ENCODE assay signal across 9 mouse cellular contexts in genomic region chr11:113747056-113747455, GRCm38 (mm10). TPM values are rescaled to one million over a fixed set of nuclear protein-coding genes. Genes with fewer than 3 reads are reported as not detected.
DNase-seq lines count a peak whose midpoint lies in the region; ATAC-seq and TF ChIP-seq lines count a peak whose summit lies in the region.
"Had no signal": no experiment of that assay in that cellular context is flagged by ENCODE, and none has a peak within 500 bp of the region (broad histone marks: within the 10 kb centered on the region; RNA-seq: fewer than 3 reads in every experiment).

No protein-coding gene starts in this region.

- peak overlapping the region; percentile 29; the same call in 1 of the 2 replicates for H3K27ac ChIP-seq in embryonic facial prominence, embryonic 15.5 days (replicated peaks)
- H3K27ac ChIP-seq in intestine, embryonic 14.5 days (ENCODE audit: low read depth), result no peak overlapping the region
- peak overlapping the region; percentile 98 for H3K27ac ChIP-seq in liver, embryonic 15.5 days (replicated peaks)
- peak overlapping the region; percentile 52 for H3K27ac ChIP-seq in stomach, embryonic 15.5 days
- H3K27ac ChIP-seq in cerebellum, adult 2 months (ENCODE audit: insufficient read depth, low read length), result no peak overlapping the region

- H3K9me3 ChIP-seq in embryonic facial prominence, embryonic 15.5 days (replicated peaks), result no peaks in the 10 kb centered on the region
- no peaks in the 10 kb centered on the region for H3K9me3 ChIP-seq in intestine, embryonic 14.5 days (ENCODE audit: control insufficient read depth, low read length)
- no peaks in the 10 kb centered on the region; the same call in 1 of the 2 replicates for H3K9me3 ChIP-seq in liver, embryonic 15.5 days (replicated peaks)
- no peaks in the 10 kb centered on the region for H3K9me3 ChIP-seq in stomach, embryonic 15.5 days

- WGBS in embryonic facial prominence, embryonic 15.5 days, result 52% methylated on average over 16 of the region's 16 CpGs
- WGBS in intestine, embryonic 14.5 days, result 43% methylated on average over 16 of the region's 16 CpGs
- WGBS in liver, embryonic 15.5 days (ENCODE audit: insufficient replicate concordance), result 20% methylated on average over 16 of the region's 16 CpGs
- WGBS in stomach, embryonic 15.5 days, result 42% methylated on average over 16 of the region's 16 CpGs
- WGBS in cerebellum, adult 2 months, result 89% methylated on average over 16 of the region's 16 CpGs

- peak; percentile 43 for DNase-seq in gastrocnemius, postnatal 14 days
- no peak for DNase-seq in gastrocnemius, postnatal 36 days
- DNase-seq in intestine, embryonic 14.5 days (ENCODE audit: low spot score), result peak; percentile 72
- DNase-seq in frontal cortex, postnatal 36 days (ENCODE audit: low spot score in 2 of 2), result no peak
- no peak for DNase-seq in cerebellum, adult 2 months

- ATAC-seq in embryonic facial prominence, embryonic 15.5 days (ENCODE audit: insufficient number of reproducible peaks, low FRiP score, low TSS enrichment, low read depth), result no peak
- ATAC-seq in intestine, embryonic 14.5 days (replicated peaks; ENCODE audit: low FRiP score, low TSS enrichment, low read depth), result no peak
- ATAC-seq in liver, embryonic 15.5 days (ENCODE audit: insufficient read depth), result no peak
- no peak for ATAC-seq in stomach, embryonic 15.5 days (ENCODE audit: insufficient read depth, low FRiP score, low read depth)

- H3K4me2 ChIP-seq in embryonic facial prominence, embryonic 15.5 days (replicated peaks), result peak overlapping the region; percentile 78
- peak overlapping the region; percentile 93 for H3K4me2 ChIP-seq in intestine, embryonic 14.5 days (ENCODE audit: low read length)
- H3K4me2 ChIP-seq in liver, embryonic 15.5 days, result peak overlapping the region; percentile 93
- H3K4me2 ChIP-seq in stomach, embryonic 15.5 days, result peak overlapping the region; percentile 84

- TF ChIP-seq POLR2A in cerebellum, adult 2 months (IDR thresholded peaks at IDR 0.05; ENCODE audit: borderline replicate concordance, insufficient read depth, low read length), result no peak

- no peaks in the 10 kb centered on the region for H3K27me3 ChIP-seq in embryonic facial prominence, embryonic 15.5 days
- no peaks in the 10 kb centered on the region for H3K27me3 ChIP-seq in intestine, embryonic 14.5 days (replicated peaks; ENCODE audit: control insufficient read depth, insufficient read depth, low read length)
- H3K27me3 ChIP-seq in liver, embryonic 15.5 days, result no peaks in the 10 kb centered on the region
- no peaks in the 10 kb centered on the region for H3K27me3 ChIP-seq in stomach, embryonic 15.5 days (replicated peaks)
- H3K27me3 ChIP-seq in cerebellum, adult 2 months (ENCODE audit: control insufficient read depth, insufficient read depth, low read length), result no peaks in the 10 kb centered on the region

- no peak overlapping the region for H3K9ac ChIP-seq in embryonic facial prominence, embryonic 15.5 days
- 0 out of 2 replicates have a peak overlapping the region, but pooled peaks have one; percentile 5 for H3K9ac ChIP-seq in intestine, embryonic 14.5 days (ENCODE audit: low read length)
- peak overlapping the region; percentile 93 for H3K9ac ChIP-seq in liver, embryonic 15.5 days
- H3K9ac ChIP-seq in stomach, embryonic 15.5 days, result no peak overlapping the region

- TF ChIP-seq CTCF in cerebellum, adult 2 months (IDR thresholded peaks at IDR 0.05; ENCODE audit: borderline replicate concordance, insufficient read depth, low read depth, low read length), result no peak

- peak overlapping the region; percentile 19; the same call in 1 of the 2 replicates for H3K4me3 ChIP-seq in embryonic facial prominence, embryonic 15.5 days (replicated peaks)
- peak overlapping the region; percentile 91; the same call in 1 of the 2 replicates for H3K4me3 ChIP-seq in intestine, embryonic 14.5 days (ENCODE audit: low read depth, low read length)
- peak overlapping the region; percentile 87 for H3K4me3 ChIP-seq in liver, embryonic 15.5 days (replicated peaks)
- peak overlapping the region; percentile 18; the same call in 1 of the 2 replicates for H3K4me3 ChIP-seq in stomach, embryonic 15.5 days (replicated peaks)
- no peak overlapping the region for H3K4me3 ChIP-seq in cerebellum, adult 2 months (replicated peaks; ENCODE audit: insufficient read depth, low read depth, low read length)

- H3K4me1 ChIP-seq in embryonic facial prominence, embryonic 15.5 days, result peaks cover 40% of the 10 kb centered on the region
- H3K4me1 ChIP-seq in intestine, embryonic 14.5 days (replicated peaks; ENCODE audit: control insufficient read depth, insufficient read depth, low read length), result peaks cover 32% of the 10 kb centered on the region
- peaks cover 57% of the 10 kb centered on the region for H3K4me1 ChIP-seq in liver, embryonic 15.5 days (replicated peaks)
- H3K4me1 ChIP-seq in stomach, embryonic 15.5 days, result peaks cover 32% of the 10 kb centered on the region
- H3K4me1 ChIP-seq in cerebellum, adult 2 months (ENCODE audit: control insufficient read depth, insufficient read depth, low read length), result no peaks in the 10 kb centered on the region

- intact Hi-C loops in gastrocnemius, postnatal 14 days (cut with DNase I; ENCODE audit: low total_unique reads), result no loop called here
- intact Hi-C loops in gastrocnemius, postnatal 36 days (cut with DNase I), result no loop called here

- H3K36me3 ChIP-seq in embryonic facial prominence, embryonic 15.5 days, result peaks cover 23% of the 10 kb centered on the region
- H3K36me3 ChIP-seq in intestine, embryonic 14.5 days (ENCODE audit: control insufficient read depth, insufficient read depth, low read length), result peaks cover 16% of the 10 kb centered on the region
- H3K36me3 ChIP-seq in liver, embryonic 15.5 days (replicated peaks), result peaks cover 39% of the 10 kb centered on the region
- 0 out of 2 replicates have a peak, but pooled peaks cover 23% of the 10 kb centered on the region for H3K36me3 ChIP-seq in stomach, embryonic 15.5 days

RNA-seq across cellular contexts. Expression of gene Cdc42ep4, which starts 4.6 kb away (rescaled TPM):
- total RNA-seq in gastrocnemius, postnatal 14 days (2021), result 10 to 100 TPM; 15.7 to 16.2 TPM
- 1 to 10 TPM; 4.9 to 6.8 TPM for total RNA-seq in gastrocnemius, postnatal 36 days (2021)
- 82.2 and 86.2 TPM in 2 replicates for polyA plus RNA-seq in embryonic facial prominence, embryonic 15.5 days (2015; fragmentation: Nextera tagmentation; extraction: Ambion mirVana)
- polyA plus RNA-seq in intestine, embryonic 14.5 days (2014; fragmentation: Nextera tagmentation; extraction: Ambion mirVana), result 46.8 and 52.0 TPM in 2 replicates
- polyA plus RNA-seq in liver, embryonic 15.5 days (2015; fragmentation: Nextera tagmentation; extraction: Ambion mirVana), result 17.1 and 19.8 TPM in 2 replicates
- polyA plus RNA-seq in stomach, embryonic 15.5 days (2015; fragmentation: Nextera tagmentation; extraction: Ambion mirVana), result 51.6 and 59.6 TPM in 2 replicates
- polyA plus RNA-seq in cerebellum, adult 2 months (2012; rRNA removed), result 73.8 and 77.5 TPM in 2 replicates

RNA-seq across cellular contexts. Expression of gene Cpsf4l, which starts 37.2 kb away (rescaled TPM):
- total RNA-seq in gastrocnemius, postnatal 14 days (2021), result not detected
- not detected for total RNA-seq in gastrocnemius, postnatal 36 days (2021)
- 1.6 and 2.1 TPM in 2 replicates for polyA plus RNA-seq in embryonic facial prominence, embryonic 15.5 days (2015; fragmentation: Nextera tagmentation; extraction: Ambion mirVana)
- 0.18 and 0.34 TPM in 2 replicates for polyA plus RNA-seq in intestine, embryonic 14.5 days (2014; fragmentation: Nextera tagmentation; extraction: Ambion mirVana)
- polyA plus RNA-seq in liver, embryonic 15.5 days (2015; fragmentation: Nextera tagmentation; extraction: Ambion mirVana), result not detected in 2 replicates
- 0.23 and 0.42 TPM in 2 replicates for polyA plus RNA-seq in stomach, embryonic 15.5 days (2015; fragmentation: Nextera tagmentation; extraction: Ambion mirVana)
- 7.5 and 7.6 TPM in 2 replicates for polyA plus RNA-seq in cerebellum, adult 2 months (2012; rRNA removed)
- total RNA-seq: MEL had no signal

Comparison
In these comparisons a context has a peak if more than half of its experiments do, and no peak if none do; other contexts are left out.
1. DNase-seq: peak in gastrocnemius, postnatal 14 days (single experiment) and intestine, embryonic 14.5 days (single experiment); none in gastrocnemius, postnatal 36 days (0 of 2), frontal cortex, postnatal 36 days (0 of 2) and cerebellum, adult 2 months (0 of 2).
2. H3K27ac ChIP-seq: peak in embryonic facial prominence, embryonic 15.5 days (single experiment), liver, embryonic 15.5 days (single experiment) and stomach, embryonic 15.5 days (single experiment); none in intestine, embryonic 14.5 days (single experiment) and cerebellum, adult 2 months (single experiment).
3. H3K9ac ChIP-seq: peak in intestine, embryonic 14.5 days (single experiment) and liver, embryonic 15.5 days (single experiment); none in embryonic facial prominence, embryonic 15.5 days (single experiment) and stomach, embryonic 15.5 days (single experiment).
4. Peak in every context shown above with its lines, with median percentiles within 50 percentile points of each other: H3K4me2 ChIP-seq.